Mouse (Mus musculus): ENCODE results near the gene Zfp385b.

DNA sequence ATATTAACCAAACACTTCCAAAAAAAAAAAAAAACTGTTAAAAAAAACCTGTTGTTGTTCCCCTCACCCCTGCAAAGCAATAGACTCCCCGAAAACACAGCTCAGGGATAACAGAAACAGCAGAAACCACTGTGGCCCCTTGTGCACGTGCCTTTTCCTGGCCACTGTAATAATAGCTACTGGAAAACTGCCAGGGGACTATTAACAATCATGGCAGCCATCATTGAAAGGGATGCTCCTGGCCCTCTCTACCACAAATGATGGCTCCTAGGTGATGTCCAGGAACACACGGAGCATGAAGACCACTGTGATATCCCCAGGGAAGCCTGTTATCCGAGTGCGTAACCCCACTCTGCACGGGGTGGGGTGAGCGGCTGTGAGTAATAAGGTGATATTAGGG is 304.4 kb downstream of the Zfp385b start:
- no peak for TF ChIP-seq EP300 (IDR thresholded peaks at IDR 0.05; ENCODE audit: insufficient read depth, low read depth, low read length)
- TF ChIP-seq POLR2A (IDR thresholded peaks at IDR 0.05; ENCODE audit: insufficient read depth, low read depth, low read length) = no peak
